Mouse (Mus musculus): ENCODE measurements at regions not wholly inside any gene's neighbourhood (a gene's known extent, or its start where the extent isn't known, plus 50 kb on each side); places are given as distances from the start of the nearest gene placed in this dataset.

DNA sequence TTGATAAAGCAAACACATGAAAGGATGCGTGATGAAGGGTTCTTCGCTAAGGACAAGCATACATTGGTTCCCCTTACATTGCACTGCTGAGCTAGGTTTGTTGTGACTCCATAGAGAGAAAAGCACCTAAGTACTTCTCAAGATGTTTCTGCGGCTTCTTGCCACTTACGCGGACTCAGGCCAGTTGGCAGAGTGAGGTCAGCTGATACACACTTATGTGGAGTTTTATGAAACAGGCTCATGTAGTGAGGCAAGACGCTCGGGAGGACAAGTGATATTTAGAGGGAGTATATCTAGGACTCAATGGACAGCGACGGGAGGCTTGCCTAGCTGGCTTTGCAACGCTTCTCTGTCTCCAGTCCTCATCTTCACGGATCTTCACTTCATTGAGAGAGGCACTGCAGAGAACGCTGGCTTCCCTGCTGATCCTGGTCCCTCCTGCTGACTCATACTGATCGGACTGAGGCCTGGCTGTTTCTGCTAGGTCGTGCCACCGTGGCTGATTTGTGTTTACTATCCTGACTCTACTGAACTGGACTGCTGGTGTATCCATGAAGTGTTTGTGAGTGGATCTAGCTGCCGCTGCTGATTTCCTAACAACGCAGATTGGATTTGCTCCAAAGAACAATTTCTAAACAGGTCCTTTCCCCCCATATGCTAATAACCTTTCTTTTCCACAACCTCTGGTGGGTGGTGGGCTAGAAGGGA, 113.8 kb downstream of the Sec31a start:
- no peak for TF ChIP-seq HCFC1 (IDR thresholded peaks at IDR 0.05; ENCODE audit: borderline replicate concordance, insufficient read depth, low read length)
- TF ChIP-seq ZC3H11A (IDR thresholded peaks at IDR 0.05; ENCODE audit: borderline replicate concordance, low read depth, low read length) = no peak
- no peak for TF ChIP-seq ZNF384 (IDR thresholded peaks at IDR 0.05; ENCODE audit: low read depth, low read length)
- TF ChIP-seq MAFK (IDR thresholded peaks at IDR 0.05; ENCODE audit: insufficient read depth, low read depth, low read length) = no peak
- no peak for TF ChIP-seq CHD2 (IDR thresholded peaks at IDR 0.05; ENCODE audit: low read depth, low read length)

Measured in ES-E14 (cell line).